Mouse (Mus musculus) midbrain, embryonic 13.5 days (tissue): ENCODE data around the gene Nwd2. TPM values are rescaled to one million over a fixed set of nuclear protein-coding genes. Genes with fewer than 3 reads are reported as not detected.

ENCODE experiments used
- ATAC-seq: fragments of 200-750 bp; cut with Nextera tagmentation; 2 replicates; pipeline ENCODE4 v1.8.0; 2017; ENCODE audit warnings: mild to moderate bottlenecking, moderate TSS enrichment, moderate library complexity
- H3K27ac ChIP-seq: fragments of 300-500 bp; sonication (generic); 2 replicates; pipeline ENCODE4 v1.5.1; 2015; ENCODE audit warnings: inconsistent platforms, mild to moderate bottlenecking, moderate library complexity
- H3K27me3 ChIP-seq: fragments of 300-500 bp; sonication (generic); 2 replicates; pipeline ENCODE4 v1.6.1; 2015; ENCODE audit warnings: mild to moderate bottlenecking, inconsistent platforms
- H3K36me3 ChIP-seq: fragments of 300-500 bp; sonication (generic); 2 replicates; pipeline ENCODE4 v1.6.1; 2015; ENCODE audit warnings: mild to moderate bottlenecking, inconsistent platforms
- H3K4me1 ChIP-seq: fragments of 300-500 bp; sonication (generic); replicated peaks from 2 replicates; pipeline ENCODE4 v1.6.1; 2015; ENCODE audit warnings: inconsistent platforms
- H3K4me2 ChIP-seq: fragments of 300-500 bp; sonication (generic); replicated peaks from 2 replicates; pipeline ENCODE4 v1.6.1; 2015; ENCODE audit warnings: moderate library complexity, mild to moderate bottlenecking, inconsistent platforms
- H3K4me3 ChIP-seq: fragments of 300-500 bp; sonication (generic); replicated peaks from 2 replicates; pipeline ENCODE4 v1.5.1; 2015; ENCODE audit warnings: mild to moderate bottlenecking, inconsistent platforms
- H3K9ac ChIP-seq: fragments of 300-500 bp; sonication (generic); replicated peaks from 2 replicates; pipeline ENCODE4 v1.6.1; 2015; ENCODE audit warnings: mild to moderate bottlenecking, inconsistent platforms
- H3K9me3 ChIP-seq: fragments of 300-500 bp; sonication (generic); 2 replicates; pipeline ENCODE4 v1.6.1; 2016; ENCODE audit warnings: mild to moderate bottlenecking, inconsistent platforms
- WGBS: fragments of 180-500 bp; shearing (Covaris S2); methylation state at CpG from one replicate; pipeline ENCODE4 v1.1.7; 2015; 5-methylcytosine and 5-hydroxymethylcytosine counted together
- polyA plus RNA-seq: library from polyadenylated mRNA; unstranded; fragments of >200 nt; fragmentation: Nextera tagmentation; extraction: Ambion mirVana; gene quantifications from 2 replicates; pipeline ENCODE4 v1.2.1, GENCODE M21; 2015

Nwd2 gene
- polyA plus RNA-seq, 1 experiment from 2014 or later = 4.5 TPM

- Histone ChIP-seq H3K27me3 (no peaks in the 10 kb centered on the region), H3K9me3 (no peaks in the 10 kb centered on the region), H3K9ac (no peak overlapping the region), H3K36me3 (no peaks in the 10 kb centered on the region), H3K4me2 (no peak overlapping the region), H3K4me1 (no peaks in the 10 kb centered on the region), H3K4me3 (no peak overlapping the region), H3K27ac (no peak overlapping the region)
- ATAC-seq = no peak
- 95% methylated on average over 5 of the region's 5 CpGs for WGBS
Measured at GRCm38 (mm10) chr5:63666884-63667283, 18.0 kb downstream of the Nwd2 start.

GRCm38 (mm10) chr5:63675934-63676333 lies 27.0 kb downstream of the Nwd2 start:
- H3K27me3 ChIP-seq = no peaks in the 10 kb centered on the region
- no peak overlapping the region for H3K4me3 ChIP-seq
- H3K4me1 ChIP-seq = no peaks in the 10 kb centered on the region
- no peak overlapping the region for H3K27ac ChIP-seq
- H3K36me3 ChIP-seq = no peaks in the 10 kb centered on the region
- H3K4me2 ChIP-seq = no peak overlapping the region
- no peak overlapping the region for H3K9ac ChIP-seq
- 91% methylated on average over 2 of the region's 2 CpGs for WGBS
- no peak for ATAC-seq
- no peaks in the 10 kb centered on the region for H3K9me3 ChIP-seq

GRCm38 (mm10) chr5:63689084-63689483 lies 40.2 kb downstream of the Nwd2 start:
- Histone ChIP-seq H3K4me2 (no peak overlapping the region), H3K36me3 (no peaks in the 10 kb centered on the region), H3K9ac (no peak overlapping the region), H3K4me1 (no peaks in the 10 kb centered on the region), H3K9me3 (no peaks in the 10 kb centered on the region), H3K4me3 (no peak overlapping the region), H3K27me3 (no peaks in the 10 kb centered on the region), H3K27ac (no peak overlapping the region)
- WGBS = 90% methylated on average over 1 of the region's 1 CpGs
- no peak for ATAC-seq

DNA sequence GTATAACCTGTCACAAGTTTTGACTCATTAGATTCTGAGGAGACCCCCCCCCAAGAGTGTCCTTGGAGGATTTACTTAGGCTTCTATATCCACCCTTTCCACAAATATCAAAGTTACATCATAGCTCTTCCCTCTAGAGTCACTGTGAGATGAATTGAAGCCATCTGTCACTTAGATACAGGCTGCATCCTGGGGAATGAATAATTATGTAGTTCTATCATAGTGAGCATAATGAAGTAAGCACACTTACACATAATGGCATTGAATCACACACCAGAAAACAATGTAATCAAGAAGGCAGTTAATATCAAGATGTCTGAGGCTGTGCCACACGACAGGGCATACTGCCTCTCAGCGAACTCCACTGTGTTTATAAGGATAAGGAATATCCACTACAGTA lies 47.9 kb downstream of the Nwd2 start:
- no peak overlapping the region for H3K4me3 ChIP-seq
- H3K9me3 ChIP-seq = no peaks in the 10 kb centered on the region
- ATAC-seq = peak; percentile 63
- no peaks in the 10 kb centered on the region for H3K4me1 ChIP-seq
- no peaks in the 10 kb centered on the region for H3K36me3 ChIP-seq
- H3K27me3 ChIP-seq = no peaks in the 10 kb centered on the region
- H3K4me2 ChIP-seq = no peak overlapping the region
- no peak overlapping the region for H3K27ac ChIP-seq
- 71% methylated on average over 2 of the region's 2 CpGs for WGBS
- H3K9ac ChIP-seq = no peak overlapping the region

GRCm38 (mm10) chr5:63697196-63697595 lies 48.3 kb downstream of the Nwd2 start:
- no peak overlapping the region for H3K9ac ChIP-seq
- H3K36me3 ChIP-seq = no peaks in the 10 kb centered on the region
- H3K27me3 ChIP-seq = no peaks in the 10 kb centered on the region
- no peaks in the 10 kb centered on the region for H3K9me3 ChIP-seq
- peak; percentile 37; the same call in 1 of the 2 replicates for ATAC-seq
- H3K4me1 ChIP-seq = no peaks in the 10 kb centered on the region
- whole genome bisulfite sequencing = 73% methylated on average over 5 of the region's 5 CpGs
- H3K4me3 ChIP-seq = no peak overlapping the region
- H3K4me2 ChIP-seq = no peak overlapping the region
- H3K27ac ChIP-seq = no peak overlapping the region

GRCm38 (mm10) chr5:63728955-63729354 lies 80.1 kb downstream of the Nwd2 start:
- no peaks in the 10 kb centered on the region for H3K4me1 ChIP-seq

GRCm38 (mm10) chr5:63735521-63735920 lies 86.6 kb downstream of the Nwd2 start:
- Histone ChIP-seq H3K4me3 (no peak overlapping the region), H3K4me2 (no peak overlapping the region), H3K9me3 (no peaks in the 10 kb centered on the region), H3K36me3 (no peaks in the 10 kb centered on the region), H3K27me3 (no peaks in the 10 kb centered on the region), H3K9ac (no peak overlapping the region), H3K27ac (no peak overlapping the region), H3K4me1 (no peaks in the 10 kb centered on the region)
- 79% methylated on average over 7 of the region's 7 CpGs for WGBS
- ATAC-seq = no peak

More at GRCm38 (mm10) chr5:63728955-63729354, 80.1 kb downstream of the Nwd2 start:
- Histone ChIP-seq H3K4me3 (no peak overlapping the region), H3K27me3 (no peaks in the 10 kb centered on the region), H3K4me2 (no peak overlapping the region), H3K27ac (no peak overlapping the region), H3K36me3 (no peaks in the 10 kb centered on the region), H3K9me3 (no peaks in the 10 kb centered on the region), H3K9ac (no peak overlapping the region)
- ATAC-seq = no peak
- 53% methylated on average over 3 of the region's 3 CpGs for WGBS

DNA sequence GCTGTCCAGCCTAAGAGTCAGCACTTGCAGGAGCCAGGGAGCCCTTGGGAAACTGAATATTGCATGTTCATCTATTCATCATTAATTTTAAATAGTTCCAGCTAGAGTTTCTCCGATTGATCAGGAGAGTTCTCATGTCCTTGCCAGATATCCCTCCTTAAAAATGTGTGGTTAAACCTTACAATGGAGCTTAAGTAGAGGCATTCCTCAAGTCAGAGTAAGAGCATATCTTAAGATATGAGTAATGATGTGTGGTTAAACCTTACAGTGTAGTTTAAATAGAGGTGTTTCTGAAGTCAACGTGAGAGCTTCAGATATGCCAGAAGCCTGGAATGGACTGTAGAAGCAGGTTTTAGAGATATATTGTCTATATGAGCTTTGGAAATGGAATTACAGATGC lies 94.5 kb downstream of the Nwd2 start:
- Histone ChIP-seq H3K4me1 (peaks cover 3% of the 10 kb centered on the region; the same call in 1 of the 2 replicates), H3K36me3 (no peaks in the 10 kb centered on the region), H3K4me3 (no peak overlapping the region), H3K4me2 (no peak overlapping the region), H3K27me3 (no peaks in the 10 kb centered on the region), H3K9me3 (no peaks in the 10 kb centered on the region), H3K27ac (no peak overlapping the region), H3K9ac (no peak overlapping the region)
- WGBS = 94% methylated on average over 2 of the region's 2 CpGs
- no peak for ATAC-seq

- Histone ChIP-seq H3K27me3 (no peaks in the 10 kb centered on the region), H3K4me3 (no peak overlapping the region), H3K4me1 (peaks cover 7% of the 10 kb centered on the region; the same call in 1 of the 2 replicates), H3K36me3 (no peaks in the 10 kb centered on the region), H3K27ac (no peak overlapping the region), H3K4me2 (no peak overlapping the region), H3K9me3 (no peaks in the 10 kb centered on the region), H3K9ac (no peak overlapping the region)
- ATAC-seq = no peak
- WGBS = 75% methylated on average over 2 of the region's 2 CpGs
Measured at GRCm38 (mm10) chr5:63748299-63748698, 99.4 kb downstream of the Nwd2 start.

- no peaks in the 10 kb centered on the region for H3K27me3 ChIP-seq
- H3K4me2 ChIP-seq = no peak overlapping the region
- H3K4me3 ChIP-seq = no peak overlapping the region
- no peak overlapping the region for H3K9ac ChIP-seq
- no peak overlapping the region for H3K27ac ChIP-seq
- 50% methylated on average over 1 of the region's 1 CpGs for WGBS
- H3K9me3 ChIP-seq = no peaks in the 10 kb centered on the region
- H3K36me3 ChIP-seq = no peaks in the 10 kb centered on the region
- ATAC-seq = no peak
- H3K4me1 ChIP-seq = peaks cover 7% of the 10 kb centered on the region; the same call in 1 of the 2 replicates
Measured at GRCm38 (mm10) chr5:63748759-63749158, 99.9 kb downstream of the Nwd2 start.

DNA sequence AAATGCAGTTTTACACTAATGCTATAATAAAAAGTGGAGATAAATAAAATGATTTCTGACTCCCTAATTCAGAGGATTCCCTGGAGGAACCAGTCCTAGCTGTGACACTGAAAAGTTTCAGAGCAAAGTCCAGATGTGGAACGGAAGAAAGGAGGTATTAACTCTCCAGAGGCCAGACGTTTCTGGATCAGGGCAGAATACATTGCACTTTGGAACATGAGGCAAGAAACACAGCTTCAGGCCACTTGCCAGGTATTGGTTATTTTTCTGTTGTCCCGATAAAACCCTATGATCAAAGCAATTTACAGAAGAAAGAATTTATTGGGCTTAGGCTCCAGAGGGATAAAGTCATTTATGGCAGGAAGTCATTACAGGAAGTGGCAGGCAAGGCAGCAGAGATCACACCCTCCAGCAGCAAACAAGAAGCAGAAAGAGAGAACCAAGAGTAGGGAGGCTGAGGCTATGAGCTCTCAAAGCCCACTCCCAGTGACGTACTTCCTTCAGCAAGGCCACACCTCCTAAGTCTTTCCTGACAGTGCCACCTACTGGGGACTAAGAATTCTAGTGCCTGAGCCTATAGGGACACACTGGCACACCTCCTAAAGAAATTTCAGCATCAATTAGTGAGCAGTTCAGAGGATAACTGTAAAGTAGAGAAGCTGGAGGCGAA lies 106.3 kb downstream of the Nwd2 start:
- Histone ChIP-seq H3K9ac (no peak overlapping the region), H3K27me3 (no peaks in the 10 kb centered on the region), H3K4me1 (no peaks in the 10 kb centered on the region), H3K9me3 (no peaks in the 10 kb centered on the region), H3K4me3 (no peak overlapping the region), H3K4me2 (no peak overlapping the region), H3K27ac (no peak overlapping the region), H3K36me3 (no peaks in the 10 kb centered on the region)
- 78% methylated on average over 5 of the region's 5 CpGs for WGBS
- ATAC-seq = no peak

DNA sequence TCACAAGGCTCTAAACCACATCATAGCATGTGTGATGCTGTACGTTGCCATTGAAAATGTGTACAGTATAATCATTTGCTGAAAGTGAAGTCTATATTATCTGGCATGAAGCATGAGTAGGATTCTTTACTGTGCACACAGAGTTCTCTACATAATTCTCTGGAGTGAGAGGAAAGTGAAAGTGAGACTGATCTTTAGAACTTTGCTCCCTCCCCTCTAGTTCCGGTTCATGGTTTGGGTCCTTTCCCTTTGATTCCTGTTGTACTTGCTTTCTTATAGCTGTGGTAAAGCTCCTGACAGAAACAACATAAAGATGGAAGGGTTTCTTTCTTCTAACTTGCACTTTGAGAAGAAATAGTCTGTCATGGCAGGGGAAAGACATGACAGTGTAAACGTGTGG lies 107.0 kb downstream of the Nwd2 start:
- Histone ChIP-seq H3K4me1 (no peaks in the 10 kb centered on the region), H3K36me3 (no peaks in the 10 kb centered on the region), H3K4me2 (no peak overlapping the region), H3K9ac (no peak overlapping the region), H3K4me3 (no peak overlapping the region), H3K27me3 (no peaks in the 10 kb centered on the region), H3K27ac (no peak overlapping the region), H3K9me3 (no peaks in the 10 kb centered on the region)
- WGBS = 84% methylated on average over 3 of the region's 3 CpGs
- no peak for ATAC-seq

DNA sequence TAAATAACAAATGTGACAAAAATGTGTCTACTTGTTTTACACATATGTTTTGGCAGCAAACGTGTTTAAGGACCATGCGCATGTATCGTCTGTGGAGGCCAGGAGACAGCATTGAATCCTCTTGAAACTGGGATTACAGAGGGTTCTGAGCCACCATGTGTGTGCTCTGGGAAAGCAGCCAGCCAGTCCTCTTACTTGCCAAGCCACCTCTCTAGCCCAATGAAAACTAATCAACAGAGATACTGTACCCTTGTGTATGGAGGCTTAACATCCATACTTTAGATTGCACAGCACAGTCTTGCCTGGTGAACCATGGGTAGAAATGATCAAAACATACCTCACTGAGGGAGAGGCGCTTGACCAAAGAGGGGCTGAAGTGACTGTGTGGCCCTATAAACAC lies 117.0 kb downstream of the Nwd2 start:
- H3K9me3 ChIP-seq = no peaks in the 10 kb centered on the region
- no peak overlapping the region for H3K9ac ChIP-seq
- H3K27ac ChIP-seq = no peak overlapping the region
- H3K4me2 ChIP-seq = no peak overlapping the region
- H3K4me1 ChIP-seq = no peaks in the 10 kb centered on the region
- H3K27me3 ChIP-seq = no peaks in the 10 kb centered on the region
- no peaks in the 10 kb centered on the region for H3K36me3 ChIP-seq
- ATAC-seq = peak; percentile 31; the same call in 1 of the 2 replicates
- WGBS = 92% methylated on average over 4 of the region's 4 CpGs
- H3K4me3 ChIP-seq = no peak overlapping the region
